ENCODE assay signal across 11 mouse cellular contexts in the genomic region with DNA sequence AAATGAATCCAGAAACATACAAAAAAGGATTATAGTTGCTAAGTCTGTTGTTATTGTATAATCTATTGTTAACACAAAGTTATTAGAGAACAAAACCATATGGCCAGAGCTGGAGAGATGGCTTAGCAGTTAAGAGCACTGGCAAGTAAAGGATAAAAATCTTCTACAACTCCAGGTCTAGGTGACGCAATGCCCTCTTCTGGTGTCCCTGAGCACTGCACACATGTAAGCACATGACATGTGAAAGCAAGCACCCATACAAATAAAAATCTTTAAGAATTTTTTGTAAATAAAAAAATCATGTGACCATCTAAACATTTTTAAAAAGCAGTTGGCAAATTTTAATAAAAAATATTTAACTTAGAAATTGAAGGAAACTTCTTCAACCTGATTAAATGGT. TPM values are rescaled to one million over a fixed set of nuclear protein-coding genes. Genes with fewer than 3 reads are reported as not detected.
DNase-seq lines count a peak whose midpoint lies in the region; ATAC-seq and TF ChIP-seq lines count a peak whose summit lies in the region.
"Had no signal": no experiment of that assay in that cellular context is flagged by ENCODE, and none has a peak within 500 bp of the region (broad histone marks: within the 10 kb centered on the region; RNA-seq: fewer than 3 reads in every experiment).

No protein-coding gene starts in this region.

- H3K36me3 ChIP-seq in splenic B cell, adult 2 months (ENCODE audit: control insufficient read depth, insufficient read depth, low read length, poor library complexity, severe bottlenecking): no peaks in the 10 kb centered on the region
- H3K36me3 ChIP-seq: forebrain, embryonic 15.5 days had no signal

- TF ChIP-seq POLR2A in lung, adult 2 months (IDR thresholded peaks at IDR 0.05; ENCODE audit: borderline replicate concordance, extremely low read depth, low read depth, low read length): no peak

- peak; percentile 40; the same call in 1 of the 2 replicates for TF ChIP-seq CTCF in lung, adult 2 months (IDR thresholded peaks at IDR 0.05; ENCODE audit: insufficient read depth, low read length)

- DNase-seq in cerebellum, postnatal 14 days: peak; percentile 25 to 52
- no peak for DNase-seq in lung, adult 2 months
- no peak for DNase-seq in lung, postnatal 25 days (ENCODE audit: low spot score)
- peak; percentile 60 for DNase-seq in splenic B cell, adult 2 months (ENCODE audit: low read depth, low spot score)
- no peak for DNase-seq in gastrocnemius, adult 18-20 months (ENCODE audit: low spot score)

- no peak for ATAC-seq in cerebellum, adult (ENCODE audit: insufficient number of reproducible peaks, low FRiP score, low TSS enrichment)
- 0 out of 2 replicates have a peak, but pooled peaks have one; percentile 39 for ATAC-seq in common myeloid progenitor, adult 5-6 weeks (replicated peaks; ENCODE audit: low read depth, poor library complexity, severe bottlenecking)
- no peak for ATAC-seq in frontal cortex, adult (ENCODE audit: low TSS enrichment)
- ATAC-seq: forebrain, embryonic 15.5 days had no signal

- no peaks in the 10 kb centered on the region for H3K27me3 ChIP-seq in splenic B cell, adult 2 months (ENCODE audit: control insufficient read depth, insufficient read depth, low read length, poor library complexity, severe bottlenecking)
- H3K27me3 ChIP-seq: forebrain, embryonic 15.5 days; limb, embryonic 13.5 days; midbrain, embryonic 12.5 days had no signal

- 100% methylated on average over 1 of the region's 1 CpGs for WGBS in lung, adult 2 months

- H3K4me3 ChIP-seq in lung, adult 2 months (replicated peaks; ENCODE audit: extremely low read depth, low read depth, low read length): no peak overlapping the region
- H3K4me3 ChIP-seq: forebrain, embryonic 15.5 days; limb, embryonic 13.5 days; midbrain, embryonic 12.5 days had no signal

- no peaks in the 10 kb centered on the region for H3K4me1 ChIP-seq in lung, adult 2 months (ENCODE audit: control insufficient read depth, insufficient read depth, low read length)
- H3K4me1 ChIP-seq: forebrain, embryonic 15.5 days; limb, embryonic 13.5 days; midbrain, embryonic 12.5 days had no signal

RNA-seq across cellular contexts. Expression of a gene that starts 17.4 kb away (rescaled TPM):
- 86.2 and 93.7 TPM in 2 replicates for polyA plus RNA-seq in lung, adult 2 months (2012; rRNA removed)
- total RNA-seq in common myeloid progenitor, adult 5-6 weeks (2017): 36.7 and 38.1 TPM in 2 replicates
- total RNA-seq in gastrocnemius, adult 18-20 months (2021): 10 to 100 TPM; 21.2 to 22.0 TPM

Comparison
In these comparisons a context has a peak if more than half of its experiments do, and no peak if none do; other contexts are left out.
1. DNase-seq: peak in cerebellum, postnatal 14 days (2 of 2) and splenic B cell, adult 2 months (single experiment); none in lung, adult 2 months (single experiment), lung, postnatal 25 days (single experiment) and gastrocnemius, adult 18-20 months (single experiment).